Mouse (Mus musculus) CH12.LX (cell line): ENCODE measurements around the gene Ccdc170.

Experiments
- CTCF ChIP-seq, 2 experiments: IDR thresholded peaks in 1 of 2; conservative IDR thresholded peaks in 1 of 2; 2 replicates each; pipeline ENCODE4 v1.5.1; 2011 to 2012; ENCODE audit warnings: low read depth in 2 of 2, low read length in 2 of 2, improper control_type of control experiment in 1 of 2, inconsistent platforms in 1 of 2, mild to moderate bottlenecking in 1 of 2, moderate library complexity in 1 of 2
- EP300 ChIP-seq: IDR thresholded peaks from 2 replicates; pipeline ENCODE4 v1.6.1; 2011; ENCODE audit warnings: low read length, improper control_type of control experiment

DNA sequence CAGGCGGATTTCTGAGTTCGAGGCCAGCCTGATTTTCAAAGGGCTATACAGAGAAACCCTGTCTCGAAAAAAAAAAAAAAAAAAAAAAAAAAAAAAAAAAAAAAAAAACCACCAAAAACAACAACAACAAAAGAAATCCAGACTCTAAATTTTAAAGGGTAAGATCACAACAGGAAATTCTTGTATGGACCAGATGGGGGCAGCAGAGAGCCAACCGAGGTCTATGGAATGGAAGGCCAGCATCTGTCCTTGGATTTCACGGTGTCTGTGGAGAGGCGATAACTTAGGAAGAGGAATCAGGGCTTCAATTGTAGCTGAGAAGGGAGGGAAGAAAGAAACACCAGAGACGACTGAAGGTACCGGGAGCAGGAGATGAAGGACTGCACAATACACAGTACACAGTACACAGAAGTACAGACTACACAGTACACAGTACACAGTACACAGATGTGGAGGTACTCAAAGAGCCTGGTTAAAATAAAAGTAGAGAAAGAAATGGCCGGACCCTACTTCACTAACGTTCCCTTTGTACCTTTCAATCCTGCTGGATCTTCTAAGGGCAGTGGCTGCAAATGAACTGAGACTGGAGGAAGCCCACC lies 116.0 kb downstream of the Ccdc170 start:
- peak in 1 of 2 experiments; percentile 73; a peak in 3 of 4 replicates for TF ChIP-seq CTCF (conservative IDR thresholded peaks at IDR 0.05 in 1 of 2, IDR thresholded peaks at IDR 0.05 in 1 of 2; ENCODE audit: low read depth in 2 of 2, low read length in 2 of 2)
- TF ChIP-seq EP300, result no peak
